In the genomic region with DNA sequence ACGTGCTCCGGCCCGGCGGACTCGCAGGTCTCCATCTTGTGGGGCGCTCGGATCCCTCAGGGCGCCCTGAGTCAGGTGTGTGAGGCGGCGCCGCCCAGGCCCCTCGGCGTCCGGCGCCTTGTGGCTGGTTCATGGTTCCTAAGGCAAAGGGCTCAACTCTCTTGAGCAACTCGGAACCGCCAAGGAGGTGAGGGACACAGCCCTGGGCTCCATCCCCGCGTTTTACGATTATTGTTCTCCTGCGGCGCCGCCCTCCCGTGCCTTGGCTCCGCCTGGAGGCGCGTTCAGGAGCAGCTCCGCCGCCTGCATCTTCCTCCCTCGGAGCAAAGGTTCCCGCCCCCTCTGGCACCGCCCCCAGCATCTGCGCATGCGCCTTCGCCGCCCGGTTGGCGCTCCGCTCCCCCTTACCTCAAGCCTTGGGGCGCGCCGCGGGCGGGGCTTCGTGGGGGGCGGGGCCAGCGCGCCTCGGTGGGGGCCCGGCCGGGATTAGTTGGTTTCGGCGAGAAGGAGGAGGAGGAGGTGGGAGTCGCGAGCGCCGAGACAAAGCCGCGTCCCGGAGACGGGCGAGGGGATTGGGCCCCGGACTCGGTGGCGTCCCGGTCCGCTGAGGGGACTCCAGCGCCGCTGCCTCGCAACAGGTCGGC, we compare ENCODE assay signal across 8 mouse cellular contexts. TPM values are rescaled to one million over a fixed set of nuclear protein-coding genes. Genes with fewer than 3 reads are reported as not detected.
A peak's percentile ranks its signal among the peaks of the same experiment; 100 is the strongest.
DNase-seq lines count a peak whose midpoint lies in the region; ATAC-seq and TF ChIP-seq lines count a peak whose summit lies in the region.

A gene (plus strand): TSS at position 489 of the 644 bp plus-strand sequence.

- peak within 1 kb of the TSS; percentile 98 for H3K27ac ChIP-seq in forebrain, embryonic 15.5 days (replicated peaks)

- no peaks in the 10 kb centered on the region for H3K27me3 ChIP-seq in forebrain, embryonic 15.5 days

- DNase-seq in ES-CJ7 (ENCODE audit: low read depth, low spot score) = peak; percentile 99
- DNase-seq in cerebellum, adult 11 months = peak; percentile 99
- DNase-seq in heart, postnatal 25 days (ENCODE audit: low spot score) = peak; percentile 99
- DNase-seq in layer of hippocampus, adult 18-20 months (ENCODE audit: low spot score in 2 of 2) = peak; percentile 99
- DNase-seq in lung, adult 2 months = peak; percentile 100
- DNase-seq in thymus, adult 18-20 months = peak; percentile 97 to 99

- no peaks in the 10 kb centered on the region for H3K36me3 ChIP-seq in forebrain, embryonic 15.5 days

- ATAC-seq in forebrain, embryonic 15.5 days (replicated peaks) = peak; percentile 97
- peak; percentile 94 for ATAC-seq in neutrophil, adult 5-6 weeks (ENCODE audit: extremely low read depth, insufficient number of reproducible peaks, low FRiP score, poor library complexity, severe bottlenecking)

- peak within 1 kb of the TSS; percentile 99 for H3K9ac ChIP-seq in forebrain, embryonic 15.5 days (replicated peaks)

- intact Hi-C loops in heart, postnatal 25 days (cut with DNase I) = no loop called here

- no peaks in the 10 kb centered on the region for H3K9me3 ChIP-seq in forebrain, embryonic 15.5 days

- peaks cover 39% of the 10 kb centered on the region for H3K4me1 ChIP-seq in forebrain, embryonic 15.5 days
- H3K4me1 ChIP-seq in lung, adult 2 months (ENCODE audit: control insufficient read depth, insufficient read depth, low read length) = peaks cover 4% of the 10 kb centered on the region; the same call in 1 of the 2 replicates

- 0% methylated on average over 71 of the region's 71 CpGs for WGBS in forebrain, embryonic 15.5 days
- under 1% methylated on average over 55 of the region's 71 CpGs for WGBS in lung, adult 2 months

- TF ChIP-seq POLR2A in lung, adult 2 months (IDR thresholded peaks at IDR 0.05; ENCODE audit: borderline replicate concordance, extremely low read depth, low read depth, low read length) = peak; percentile 93

- peak within 1 kb of the TSS; percentile 96 for H3K4me3 ChIP-seq in forebrain, embryonic 15.5 days
- H3K4me3 ChIP-seq in lung, adult 2 months (replicated peaks; ENCODE audit: extremely low read depth, low read depth, low read length) = peak within 1 kb of the TSS; percentile 75

- H3K4me2 ChIP-seq in forebrain, embryonic 15.5 days (replicated peaks) = peak within 1 kb of the TSS; percentile 73

- no peak for TF ChIP-seq CTCF in lung, adult 2 months (IDR thresholded peaks at IDR 0.05; ENCODE audit: insufficient read depth, low read length)

RNA-seq across cellular contexts. Expression of the gene that starts here (rescaled TPM):
- 26.5 and 26.9 TPM in 2 replicates for polyA plus RNA-seq in forebrain, embryonic 15.5 days (2015; fragmentation: Nextera tagmentation; extraction: Ambion mirVana)
- total RNA-seq in heart, postnatal 25 days (2021) = 10 to 100 TPM; 10.4 to 11.0 TPM
- 10 to 100 TPM; 32.0 to 38.2 TPM for total RNA-seq in layer of hippocampus, adult 18-20 months (2021)
- polyA plus RNA-seq in lung, adult 2 months (2012; rRNA removed) = 43.0 and 65.1 TPM in 2 replicates
- total RNA-seq in neutrophil, adult 5-6 weeks (2017) = 15.2 and 16.1 TPM in 2 replicates

Comparison
In these comparisons a context has a peak if more than half of its experiments do, and no peak if none do; other contexts are left out.
1. Peak in every context shown above with its lines: DNase-seq, ATAC-seq, H3K4me3 ChIP-seq and H3K27ac ChIP-seq.